Mouse (Mus musculus) liver, postnatal 0 days (tissue): Measurements from ENCODE around the gene Gpr183.
A peak's percentile ranks its signal among the peaks of the same experiment; 100 is the strongest.

Experiments
- CTCF ChIP-seq: sonication (generic); IDR thresholded peaks from 2 replicates; pipeline ENCODE4 v1.5.1; 2016; ENCODE audit warnings: antibody characterized with exemption, low read depth
- EP300 ChIP-seq: IDR thresholded peaks from 2 replicates; pipeline ENCODE4 v1.6.1; 2016; ENCODE audit warnings: antibody characterized with exemption, low read depth, mild to moderate bottlenecking

GRCm38 (mm10) chr14:121906341-121906991 is 58.5 kb downstream of the Gpr183 start:
- TF ChIP-seq CTCF (no peak), EP300 (peak; percentile 85)
